Mouse (Mus musculus) erythroid progenitor cell, adult 5-6 weeks (primary cell): Measurements from ENCODE around the gene Txndc2. TPM values are rescaled to one million over a fixed set of nuclear protein-coding genes. Genes with fewer than 3 reads are reported as not detected.

Source experiments
- ATAC-seq: replicated peaks from 2 replicates; pipeline ENCODE4 v1.8.0; 2016; ENCODE audit warnings: moderate number of reproducible peaks, mild to moderate bottlenecking, moderate TSS enrichment, inconsistent platforms; ENCODE audit not compliant: poor library complexity, low FRiP score, severe bottlenecking
- total RNA-seq, 2 experiments: library from RNA; stranded (forward) in 1 of 2; stranded (reverse) in 1 of 2; fragments of 150-400 nt in 1 of 2; fragments of 186-747, 209-891 nt in 1 of 2; gene quantifications; 2 replicates each; pipeline versions ENCODE4 v1.2.3 to v1.2.4; 2015 to 2017; ENCODE audit warnings: low replicate concordance in 2 of 2

Txndc2 gene
- total RNA-seq, 2 experiments from 2014 or later, result not detected

GRCm38 (mm10) chr17:65614431-65614830 lies 27.5 kb downstream of the Txndc2 start:
- ATAC-seq, result no peak

- peak; percentile 90 for ATAC-seq
Observed at GRCm38 (mm10) chr17:65613463-65614412, 28.2 kb downstream of the Txndc2 start, which contains the start of gene Vapa. Gene Vapa (minus strand): TSS chr17:65613555.

GRCm38 (mm10) chr17:65613142-65613462 lies 28.9 kb downstream of the Txndc2 start:
- peak; percentile 1; the same call in 1 of the 2 replicates for ATAC-seq

- ATAC-seq, result peak; percentile 22
Observed at GRCm38 (mm10) chr17:65612391-65613141, 29.4 kb downstream of the Txndc2 start.

GRCm38 (mm10) chr17:65611721-65612120 lies 30.2 kb downstream of the Txndc2 start:
- no peak for ATAC-seq

- no peak for ATAC-seq
Observed at GRCm38 (mm10) chr17:65608743-65609142, 33.2 kb downstream of the Txndc2 start.

- no peak for ATAC-seq
Observed at GRCm38 (mm10) chr17:65608312-65608687, 33.7 kb downstream of the Txndc2 start.

GRCm38 (mm10) chr17:65607574-65608311 lies 34.2 kb downstream of the Txndc2 start:
- no peak for ATAC-seq

- peak; percentile 91 for ATAC-seq
Observed at GRCm38 (mm10) chr17:65606014-65606413, 36.0 kb downstream of the Txndc2 start.

- no peak for ATAC-seq
Observed at GRCm38 (mm10) chr17:65604892-65605291, 37.1 kb downstream of the Txndc2 start.

- ATAC-seq, result no peak
Observed at GRCm38 (mm10) chr17:65604315-65604714, 37.7 kb downstream of the Txndc2 start.

GRCm38 (mm10) chr17:65597857-65598486 lies 44.0 kb downstream of the Txndc2 start:
- ATAC-seq, result no peak

GRCm38 (mm10) chr17:65594687-65595086 lies 47.3 kb downstream of the Txndc2 start:
- ATAC-seq, result no peak

Other genes with a start within 250 kb of the Txndc2 start
- not detected in 2 replicates for gene Tmem232, start 101.4 kb downstream of the Txndc2 start, total RNA-seq (2015; ENCODE audit: low replicate concordance)
- gene Tmem232, start 101.4 kb downstream of the Txndc2 start, total RNA-seq (2017; ENCODE audit: low replicate concordance), result not detected in 2 replicates
- 39.3 and 51.6 TPM in 2 replicates for gene Vapa, start 28.6 kb downstream of the Txndc2 start, total RNA-seq (2015; ENCODE audit: low replicate concordance)
- gene Vapa, start 28.6 kb downstream of the Txndc2 start, total RNA-seq (2017; ENCODE audit: low replicate concordance), result 30.6 and 32.3 TPM in 2 replicates
- gene Rab31, start 130.6 kb upstream of the Txndc2 start, total RNA-seq (2015; ENCODE audit: low replicate concordance), result 9.4 and 10.5 TPM in 2 replicates
- 7.3 and 11.9 TPM in 2 replicates for gene Rab31, start 130.6 kb upstream of the Txndc2 start, total RNA-seq (2017; ENCODE audit: low replicate concordance)
- 24.7 and 37.5 TPM in 2 replicates for gene Ppp4r1, start 140.4 kb upstream of the Txndc2 start, total RNA-seq (2015; ENCODE audit: low replicate concordance)
- 12.0 and 23.5 TPM in 2 replicates for gene Ppp4r1, start 140.4 kb upstream of the Txndc2 start, total RNA-seq (2017; ENCODE audit: low replicate concordance)
- gene Ralbp1, start 243.6 kb upstream of the Txndc2 start, total RNA-seq (2015; ENCODE audit: low replicate concordance), result 18.9 and 22.7 TPM in 2 replicates
- gene Ralbp1, start 243.6 kb upstream of the Txndc2 start, total RNA-seq (2017; ENCODE audit: low replicate concordance), result 40.8 and 45.1 TPM in 2 replicates